Mouse (Mus musculus): ENCODE results near the gene Syncrip.
A peak's percentile ranks its signal among the peaks of the same experiment; 100 is the strongest.

Gene Syncrip

DNA sequence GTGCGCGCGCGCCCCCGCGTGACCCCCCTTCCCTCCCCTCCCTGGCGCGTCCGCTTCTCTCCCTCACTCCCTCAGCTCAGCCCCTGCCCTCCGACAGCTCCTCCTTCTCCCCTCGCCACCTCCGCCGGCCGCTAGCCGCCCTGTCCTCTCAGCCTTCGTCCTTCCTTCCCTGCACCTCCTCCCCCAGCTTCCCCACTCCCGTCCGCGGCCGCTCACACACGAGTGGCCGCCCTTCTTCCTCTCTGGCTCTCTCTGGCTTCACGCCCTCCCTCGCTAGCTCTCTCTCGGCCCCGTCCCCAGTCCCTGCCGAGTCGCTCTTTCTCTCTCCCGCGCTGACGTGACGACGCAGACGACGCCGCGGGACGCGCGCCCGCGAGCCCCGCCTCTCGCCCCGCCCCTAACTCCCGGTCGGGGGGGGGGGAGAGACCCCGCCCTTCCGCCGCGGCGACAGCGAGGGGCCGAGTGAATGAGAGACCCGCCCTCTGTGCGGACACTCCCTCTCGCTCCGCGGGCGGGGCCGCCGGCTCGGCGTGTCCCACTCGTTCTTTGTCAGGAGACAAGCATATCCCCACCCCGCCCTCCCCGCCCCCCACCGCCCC lies at the start of gene Syncrip:
TSS of gene Syncrip (minus strand) at position 345 of the 599 bp plus-strand sequence.
- DNase-seq (ENCODE audit: low spot score in 2 of 2): peak; percentile 82 to 88

DNA sequence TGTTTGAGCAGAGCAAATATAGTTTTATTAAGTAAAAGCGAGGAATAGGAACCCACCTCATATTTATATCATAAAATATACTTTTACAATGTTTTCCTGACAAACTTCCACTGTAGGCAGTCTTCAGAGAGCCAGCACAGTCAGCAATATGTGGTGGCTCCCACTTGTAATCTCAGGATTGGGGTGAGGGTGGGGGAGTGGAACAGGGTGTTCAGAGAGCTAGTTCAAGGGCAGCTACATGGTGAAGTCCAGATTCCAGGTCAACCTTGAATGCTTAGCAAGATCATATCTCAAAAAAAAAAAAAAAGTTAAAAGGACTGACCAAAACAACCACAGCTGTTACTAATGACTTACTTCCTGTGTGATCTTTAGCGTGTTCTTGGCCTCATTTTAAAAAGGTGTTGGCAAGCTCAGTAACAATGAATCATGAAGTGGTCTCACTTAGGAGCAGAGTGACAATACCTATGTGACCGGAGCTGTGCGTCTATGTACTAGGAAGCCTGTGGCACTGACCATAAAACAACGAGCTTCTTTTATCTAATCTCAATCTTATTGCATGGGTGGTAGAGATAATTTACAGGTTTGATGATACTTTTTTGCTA lies 47.7 kb upstream of the Syncrip start:
- no peak for DNase-seq (ENCODE audit: low spot score in 2 of 2)

DNA sequence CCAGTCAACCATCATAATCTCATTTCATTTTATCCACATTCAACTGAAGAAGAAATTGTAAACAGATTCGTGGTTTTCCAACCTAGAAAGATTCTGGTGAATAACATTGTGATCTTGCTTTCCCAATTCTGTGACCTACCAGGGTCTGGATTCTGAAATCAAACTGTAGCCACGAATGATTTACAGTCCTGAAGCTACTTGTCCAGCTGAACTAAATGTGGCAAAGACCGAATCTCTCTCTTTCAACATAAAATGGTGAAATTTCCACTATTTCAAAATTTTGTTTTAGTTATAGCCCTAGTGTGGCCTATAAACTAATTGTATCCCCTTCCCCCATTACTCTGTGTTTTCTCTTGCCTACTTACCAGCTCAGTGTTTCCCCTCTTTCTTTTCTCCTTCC lies 47.2 kb upstream of the Syncrip start:
- DNase-seq (ENCODE audit: low spot score in 2 of 2): no peak

GRCm38 (mm10) chr9:88528736-88529135 lies 46.4 kb upstream of the Syncrip start:
- no peak for DNase-seq (ENCODE audit: low spot score in 2 of 2)

- no peak for DNase-seq (ENCODE audit: low spot score in 2 of 2)
Measured at GRCm38 (mm10) chr9:88527956-88528355, 45.6 kb upstream of the Syncrip start.

DNA sequence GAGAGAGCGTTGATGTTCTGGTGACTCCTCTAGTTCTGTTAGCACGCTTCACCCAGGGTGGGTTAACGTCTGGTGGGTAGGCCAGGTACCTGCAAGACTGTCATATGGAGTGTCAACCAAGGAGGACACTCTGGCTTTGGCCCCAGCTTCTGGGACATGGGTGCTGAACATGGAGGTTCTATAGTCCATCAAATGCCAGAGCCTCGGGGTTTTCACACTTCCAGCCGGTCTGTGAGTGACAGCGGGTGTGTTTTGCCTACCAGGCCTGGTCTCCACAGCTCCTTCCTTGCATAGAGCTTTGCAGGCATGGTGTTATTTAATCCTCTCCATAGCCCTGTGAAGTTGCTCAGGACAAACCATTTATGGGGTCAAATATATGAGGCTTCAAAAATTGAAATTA lies 43.0 kb upstream of the Syncrip start:
- DNase-seq (ENCODE audit: low spot score in 2 of 2): no peak

- DNase-seq (ENCODE audit: low spot score in 2 of 2): no peak
Measured at GRCm38 (mm10) chr9:88524796-88525195, 42.4 kb upstream of the Syncrip start.

DNA sequence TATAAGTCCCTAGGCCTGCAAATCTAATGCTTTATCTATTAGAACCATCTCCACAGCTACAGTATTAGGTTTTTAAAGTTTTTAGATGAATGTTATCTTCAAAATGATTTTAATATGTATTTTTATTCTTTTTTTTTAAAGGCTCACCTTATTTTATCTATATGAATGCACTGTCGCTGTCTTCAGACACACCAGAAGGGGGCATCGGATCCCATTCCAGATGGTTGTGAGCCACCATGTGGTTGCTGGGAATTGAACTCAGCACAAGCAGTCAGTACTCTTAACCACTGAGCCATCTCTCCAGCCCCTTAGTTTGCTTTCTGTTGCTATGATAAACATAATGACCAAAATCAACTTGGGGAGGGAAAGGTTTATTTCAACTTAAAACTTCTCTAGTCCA lies 42.0 kb upstream of the Syncrip start:
- no peak for DNase-seq (ENCODE audit: low spot score in 2 of 2)

DNA sequence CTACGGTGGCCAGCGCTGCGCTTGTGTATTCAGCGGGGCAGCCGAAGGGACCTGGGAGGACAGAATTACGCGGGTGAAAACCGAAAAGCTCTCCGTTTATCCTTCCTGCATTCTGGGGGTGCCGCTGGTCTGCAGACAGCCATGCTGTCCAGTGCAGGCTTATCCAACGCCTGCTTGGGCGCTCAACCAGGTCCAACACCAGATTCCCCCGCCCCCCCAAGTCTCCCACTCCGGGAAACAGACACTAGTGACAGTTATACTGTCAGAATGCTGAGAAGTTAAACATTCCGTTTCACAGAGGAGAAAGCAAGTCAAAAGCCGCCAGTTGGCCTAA lies 40.9 kb upstream of the Syncrip start:
- no peak for DNase-seq (ENCODE audit: low spot score in 2 of 2)

GRCm38 (mm10) chr9:88522569-88523334 lies 40.4 kb upstream of the Syncrip start:
- peak; percentile 92 to 97 for DNase-seq (ENCODE audit: low spot score in 2 of 2)

DNA sequence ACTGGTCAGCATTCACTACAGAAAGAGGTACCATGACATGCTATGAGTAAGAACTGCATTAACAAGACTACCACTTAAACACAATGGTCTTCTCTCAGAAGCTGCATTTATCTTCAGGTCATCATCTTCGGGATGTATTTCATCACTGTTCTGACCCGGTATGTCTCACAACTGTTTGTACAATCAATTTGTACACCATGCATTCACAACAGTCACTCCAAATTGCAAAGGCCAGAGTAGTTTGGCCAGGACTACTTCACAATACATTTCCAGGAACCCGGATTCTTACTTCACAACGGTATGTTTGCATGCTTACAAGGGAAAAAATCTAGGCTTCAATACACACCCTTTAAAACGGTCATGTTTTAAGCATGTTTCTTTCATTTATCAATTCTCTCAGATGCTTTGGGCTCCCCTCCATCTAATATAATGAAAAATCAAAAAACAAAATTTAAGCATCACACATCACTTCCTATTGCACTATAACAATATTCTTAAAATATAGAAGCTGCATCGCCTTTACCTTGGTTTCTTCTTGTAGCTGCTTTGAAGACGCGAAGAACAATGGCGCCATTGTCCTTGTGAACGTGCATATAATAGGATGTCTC lies 39.7 kb upstream of the Syncrip start:
- DNase-seq (ENCODE audit: low spot score in 2 of 2): no peak

GRCm38 (mm10) chr9:88520849-88521483 lies 38.6 kb upstream of the Syncrip start:
- no peak for DNase-seq (ENCODE audit: low spot score in 2 of 2)

DNA sequence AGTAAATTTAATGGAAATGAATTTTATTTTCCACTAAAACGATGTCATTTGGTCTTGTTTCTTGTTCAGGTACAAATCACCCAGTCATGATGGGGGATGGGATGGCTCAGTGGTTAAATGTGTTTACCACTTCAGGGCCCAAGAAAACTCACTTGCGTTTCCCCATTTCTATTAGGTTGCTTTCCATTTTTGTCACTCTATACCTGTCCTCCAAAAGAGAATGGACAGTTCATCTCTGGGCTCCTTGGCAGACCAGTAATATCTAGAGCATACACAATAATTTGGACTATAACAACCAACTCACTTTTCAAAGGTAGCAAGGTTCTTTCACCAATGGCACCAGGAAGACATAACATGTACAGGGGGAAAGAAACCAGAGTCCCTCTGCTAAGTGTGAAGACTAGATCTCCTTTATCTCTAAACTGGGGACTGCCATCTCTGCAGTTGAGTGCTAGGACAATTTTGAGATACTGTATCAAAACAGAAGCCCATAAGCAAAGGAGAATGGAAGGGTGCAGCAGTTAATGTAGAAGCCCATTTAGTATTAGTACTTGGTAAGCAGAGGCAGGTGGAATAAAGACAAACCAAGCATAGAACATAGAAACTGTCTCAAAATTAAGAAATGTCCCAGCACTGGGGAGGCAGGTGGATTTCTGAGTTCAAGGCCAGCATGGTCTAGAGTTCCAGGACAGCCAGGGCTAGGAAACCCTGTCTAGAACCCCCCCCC lies 37.9 kb upstream of the Syncrip start:
- no peak for DNase-seq (ENCODE audit: low spot score in 2 of 2)

GRCm38 (mm10) chr9:88519390-88520121 lies 37.2 kb upstream of the Syncrip start:
- DNase-seq (ENCODE audit: low spot score in 2 of 2): no peak

DNA sequence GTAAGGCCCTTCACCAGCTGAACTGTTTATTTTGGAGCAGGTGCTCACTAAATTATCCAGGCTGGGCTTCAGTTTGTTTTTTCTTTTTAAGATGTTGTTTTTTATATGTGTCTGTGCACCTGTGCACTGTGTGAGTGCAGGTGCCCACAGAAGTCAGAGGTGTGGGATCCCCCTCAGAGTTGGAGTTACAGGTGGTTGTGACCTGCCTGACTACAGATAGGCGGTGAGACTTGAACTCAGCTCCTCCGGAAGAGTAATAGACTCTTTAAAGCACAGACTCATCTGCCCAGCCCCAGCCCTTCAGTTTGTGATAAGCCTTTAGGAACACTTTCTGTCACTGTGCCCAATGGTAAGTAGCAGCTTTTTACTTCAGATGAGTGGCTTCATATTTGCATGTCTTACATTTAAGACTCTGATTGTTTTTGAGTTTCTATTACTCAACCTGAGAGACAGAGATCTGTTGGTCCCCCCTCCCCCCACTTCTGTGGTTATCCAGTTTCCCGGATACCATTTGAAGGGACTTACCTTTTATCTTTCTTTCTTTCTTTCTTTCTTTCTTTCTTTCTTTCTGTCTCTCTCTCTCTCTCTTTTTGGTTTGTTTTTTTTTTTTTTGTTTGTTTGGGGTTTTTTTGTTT lies 34.1 kb upstream of the Syncrip start:
- DNase-seq (ENCODE audit: low spot score in 2 of 2): no peak

- no peak for DNase-seq (ENCODE audit: low spot score in 2 of 2)
Measured at GRCm38 (mm10) chr9:88515546-88515945, 33.2 kb upstream of the Syncrip start.

DNA sequence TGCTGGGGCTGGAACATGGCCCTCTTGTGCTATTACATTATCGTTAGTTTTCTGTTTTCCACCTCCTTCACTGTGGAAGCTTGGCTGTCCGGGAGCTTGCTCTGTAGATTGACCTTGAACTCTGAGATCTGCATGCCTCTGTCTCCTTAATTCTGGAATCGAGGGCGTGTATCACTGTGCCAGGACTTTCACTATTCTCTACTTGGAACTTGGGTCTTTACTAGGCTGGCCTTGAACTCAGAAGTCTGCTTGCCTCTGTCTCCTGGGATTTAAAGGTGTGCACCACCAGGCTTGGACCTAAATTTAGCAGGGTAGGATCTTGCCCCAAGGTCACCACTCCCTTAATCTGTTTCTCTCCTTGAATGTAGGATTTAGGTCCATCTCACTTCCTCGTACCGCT lies 19.5 kb upstream of the Syncrip start:
- DNase-seq (ENCODE audit: low spot score in 2 of 2): no peak

DNA sequence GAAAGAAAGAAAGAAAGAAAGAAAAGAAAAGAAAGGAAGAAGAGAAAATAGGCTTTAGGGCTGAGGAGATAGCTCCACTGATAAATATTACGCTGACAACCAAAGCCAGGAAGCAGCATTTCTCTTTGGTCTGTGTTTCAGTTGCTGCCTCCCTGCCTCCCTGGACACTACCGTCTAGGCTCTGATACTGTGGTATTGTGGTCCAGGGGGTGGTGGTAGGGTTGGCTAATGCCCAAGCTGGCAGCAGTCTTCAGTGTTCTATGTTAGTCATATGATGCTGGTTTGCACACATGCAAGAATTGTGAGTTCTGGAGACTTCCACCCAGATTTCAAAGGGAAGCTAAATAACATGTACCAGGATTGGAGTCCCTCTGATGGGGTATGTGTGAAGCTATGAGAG lies 17.7 kb upstream of the Syncrip start:
- no peak for DNase-seq (ENCODE audit: low spot score in 2 of 2)

GRCm38 (mm10) chr9:88492522-88492921 lies 10.1 kb upstream of the Syncrip start:
- DNase-seq (ENCODE audit: low spot score in 2 of 2): no peak

DNA sequence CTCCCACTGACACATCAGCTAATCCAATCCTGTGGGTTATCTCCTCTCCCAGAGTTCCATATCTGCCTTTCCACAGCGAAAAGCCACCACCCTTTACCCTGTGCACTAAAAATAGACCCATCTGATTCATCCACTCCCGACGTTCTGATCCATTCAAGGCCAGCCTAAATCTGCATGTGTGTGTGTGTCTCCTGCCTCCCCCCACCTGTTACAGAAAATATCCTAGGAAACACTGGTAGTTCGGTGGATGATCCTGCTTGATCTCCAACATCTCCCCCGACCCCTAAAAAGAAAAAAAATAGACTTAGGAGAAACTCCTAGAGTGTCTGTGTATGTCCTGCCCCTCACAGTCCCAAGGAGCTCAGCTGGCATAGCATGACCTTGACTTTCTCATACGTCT lies 2.2 kb upstream of the Syncrip start:
- DNase-seq (ENCODE audit: low spot score in 2 of 2): no peak
